8 mouse cellular contexts compared by ENCODE assay signal in genomic region chr11:116335244-116336036, GRCm38 (mm10). TPM values are rescaled to one million over a fixed set of nuclear protein-coding genes. Genes with fewer than 3 reads are reported as not detected.
DNase-seq lines count a peak whose midpoint lies in the region; ATAC-seq and TF ChIP-seq lines count a peak whose summit lies in the region.

Foxj1 (minus strand) TSS chr11:116335399.

- H3K27me3 ChIP-seq in hindbrain, postnatal 0 days (ENCODE audit: insufficient read depth, low read length): no peaks in the 10 kb centered on the region

- DNase-seq in WW6 (ENCODE audit: low read depth, low spot score): peak; percentile 94
- peak; percentile 97 to 99 for DNase-seq in cerebellum, postnatal 4 days (ENCODE audit: low spot score in 2 of 2)
- DNase-seq in gastrocnemius, adult 2 months: peak; percentile 94
- peak; percentile 97 for DNase-seq in hindbrain, postnatal 0 days (ENCODE audit: low spot score)
- DNase-seq in left cerebral cortex, adult 2 months (ENCODE audit: extremely low spot score in 1 of 2, low spot score in 2 of 2): peak; percentile 96
- DNase-seq in right cerebral cortex, adult 2 months (ENCODE audit: low spot score in 2 of 2): peak; percentile 96 to 99
- DNase-seq in urinary bladder, postnatal 14 days (ENCODE audit: low spot score): peak; percentile 95

- H3K4me2 ChIP-seq in hindbrain, postnatal 0 days (ENCODE audit: low read depth, low read length): peak within 1 kb of the TSS; percentile 99

- peak within 1 kb of the TSS; percentile 1; the same call in 1 of the 2 replicates for H3K27ac ChIP-seq in gastrocnemius, adult 2 months
- peak within 1 kb of the TSS; percentile 86 for H3K27ac ChIP-seq in hindbrain, postnatal 0 days
- peak within 1 kb of the TSS; percentile 68; the same call in 1 of the 2 replicates for H3K27ac ChIP-seq in left cerebral cortex, adult 2 months

- H3K36me3 ChIP-seq in hindbrain, postnatal 0 days (ENCODE audit: insufficient read depth, low read length): no peaks in the 10 kb centered on the region

- peak within 1 kb of the TSS; percentile 61 for H3K9ac ChIP-seq in hindbrain, postnatal 0 days (replicated peaks; ENCODE audit: low read length)

- ATAC-seq in hindbrain, postnatal 0 days: peak; percentile 93
- peak; percentile 95 for ATAC-seq in megakaryocyte, adult 5-6 weeks (ENCODE audit: poor library complexity, severe bottlenecking)

- under 1% methylated on average over 50 of the region's 61 CpGs for WGBS in hindbrain, postnatal 0 days

- intact Hi-C loops in gastrocnemius, adult 2 months (cut with DNase I): loop anchor here (2.0 kb wide), 1 partner anchor 17 kb away; no protein-coding TSS in a partner anchor
- intact Hi-C loops in left cerebral cortex, adult 2 months (cut with DNase I): loop anchor here (1.0 kb wide), 1 partner anchor 16 kb away; no protein-coding TSS in a partner anchor

- H3K9me3 ChIP-seq in hindbrain, postnatal 0 days (ENCODE audit: low read length): no peaks in the 10 kb centered on the region

- peak within 1 kb of the TSS; percentile 86 for H3K4me3 ChIP-seq in gastrocnemius, adult 2 months
- peak within 1 kb of the TSS; percentile 49 for H3K4me3 ChIP-seq in hindbrain, postnatal 0 days (ENCODE audit: low read length)
- H3K4me3 ChIP-seq in left cerebral cortex, adult 2 months: peak within 1 kb of the TSS; percentile 59

- H3K4me1 ChIP-seq in hindbrain, postnatal 0 days (ENCODE audit: insufficient read depth, low read length): peaks cover 22% of the 10 kb centered on the region

- peak; percentile 63 for TF ChIP-seq CTCF in gastrocnemius, adult 2 months (IDR thresholded peaks at IDR 0.05)
- TF ChIP-seq CTCF in hindbrain, postnatal 0 days (IDR thresholded peaks at IDR 0.05; ENCODE audit: low read depth): peak; percentile 56
- peak; percentile 34 for TF ChIP-seq CTCF in left cerebral cortex, adult 2 months (IDR thresholded peaks at IDR 0.05)

RNA-seq across cellular contexts. Expression of gene Foxj1, which starts in this region (rescaled TPM):
- total RNA-seq in gastrocnemius, adult 2 months (2021): under 1 TPM in 1 of 2 experiments, not detected in 1; 0.14 TPM
- 37.6 and 40.0 TPM in 2 replicates for total RNA-seq in hindbrain, postnatal 0 days (2014; rRNA removed)
- polyA plus RNA-seq in hindbrain, postnatal 0 days (2015; fragmentation: Nextera tagmentation; extraction: Ambion mirVana): 15.5 and 16.6 TPM in 2 replicates
- 1 to 10 TPM; 4.2 to 4.4 TPM for total RNA-seq in left cerebral cortex, adult 2 months (2021)
- not detected in 2 replicates for total RNA-seq in megakaryocyte, adult 5-6 weeks (2015)
- not detected in 2 replicates for total RNA-seq in megakaryocyte, adult 5-6 weeks (2017)

Comparison
In these comparisons a context has a peak if more than half of its experiments do, and no peak if none do; other contexts are left out.
1. Peak in every context shown above with its lines: DNase-seq, ATAC-seq, H3K4me3 ChIP-seq and H3K27ac ChIP-seq.
2. RNA of gene Foxj1 (total RNA-seq): 37.6 to 40.0 TPM in hindbrain, postnatal 0 days and 4.2 to 4.4 TPM in left cerebral cortex, adult 2 months; 0.14 TPM in gastrocnemius, adult 2 months and not detected in megakaryocyte, adult 5-6 weeks; every median in the first group is over 4 times any median in the second.
3. Peak in DNase-seq, H3K4me3 ChIP-seq and H3K27ac ChIP-seq in gastrocnemius, adult 2 months; RNA of the gene not detected or under 1 TPM.
4. Peak in ATAC-seq in megakaryocyte, adult 5-6 weeks; RNA of the gene not detected or under 1 TPM.
5. H3K27ac ChIP-seq: peak in every context shown above with its lines; median percentile 86 in hindbrain, postnatal 0 days; 68 in left cerebral cortex, adult 2 months; 1 in gastrocnemius, adult 2 months.